Mouse (Mus musculus) lung, embryonic 15.5 days (tissue): Measurements from ENCODE around the gene Bdh2. TPM values are rescaled to one million over a fixed set of nuclear protein-coding genes. Genes with fewer than 3 reads are reported as not detected.

Experiments used
- ATAC-seq: fragments of 200-750 bp; cut with Nextera tagmentation; 2 replicates; pipeline ENCODE4 v1.8.0; 2017; ENCODE audit warnings: moderate number of reproducible peaks, borderline replicate concordance; ENCODE audit not compliant: low FRiP score, low TSS enrichment; ENCODE audit errors: extremely low read depth
- H3K27ac ChIP-seq: fragments of 300-500 bp; sonication (generic); 2 replicates; pipeline ENCODE4 v1.5.1; 2015; ENCODE audit warnings: moderate library complexity, mild to moderate bottlenecking, inconsistent platforms
- H3K27me3 ChIP-seq: fragments of 300-500 bp; sonication (generic); 2 replicates; pipeline ENCODE4 v1.6.1; 2015; ENCODE audit warnings: inconsistent platforms
- H3K36me3 ChIP-seq: fragments of 300-500 bp; sonication (generic); 2 replicates; pipeline ENCODE4 v1.6.1; 2015; ENCODE audit warnings: inconsistent platforms
- H3K4me1 ChIP-seq: fragments of 300-500 bp; sonication (generic); 2 replicates; pipeline ENCODE4 v1.6.1; 2015; ENCODE audit warnings: inconsistent platforms
- H3K4me2 ChIP-seq: fragments of 300-500 bp; sonication (generic); 2 replicates; pipeline ENCODE4 v1.6.1; 2015; ENCODE audit warnings: inconsistent platforms, mild to moderate bottlenecking, moderate library complexity
- H3K4me3 ChIP-seq: fragments of 300-500 bp; sonication (generic); 2 replicates; pipeline ENCODE4 v1.5.1; 2015; ENCODE audit warnings: mild to moderate bottlenecking, inconsistent platforms
- H3K9ac ChIP-seq: fragments of 300-500 bp; sonication (generic); 2 replicates; pipeline ENCODE4 v1.6.1; 2015; ENCODE audit warnings: inconsistent platforms
- H3K9me3 ChIP-seq: fragments of 300-500 bp; sonication (generic); 2 replicates; pipeline ENCODE4 v1.6.1; 2016; ENCODE audit warnings: inconsistent platforms
- WGBS: fragments of 180-500 bp; shearing (Covaris S2); methylation state at CpG from one replicate; pipeline ENCODE4 v1.1.7; 2015; 5-methylcytosine and 5-hydroxymethylcytosine counted together
- polyA plus RNA-seq: library from polyadenylated mRNA; unstranded; fragments of >200 nt; fragmentation: Nextera tagmentation; extraction: Ambion mirVana; gene quantifications from 2 replicates; pipeline ENCODE4 v1.2.1, GENCODE M21; 2015

Bdh2 gene
- polyA plus RNA-seq, 1 experiment from 2014 or later, result 7.6 TPM

GRCm38 (mm10) chr3:135300081-135300480, 19.1 kb downstream of the Bdh2 start:
- Histone ChIP-seq H3K36me3 (no peaks in the 10 kb centered on the region), H3K27me3 (no peaks in the 10 kb centered on the region), H3K27ac (no peak overlapping the region), H3K4me3 (no peak overlapping the region), H3K9ac (no peak overlapping the region), H3K4me1 (no peaks in the 10 kb centered on the region), H3K4me2 (no peak overlapping the region), H3K9me3 (no peaks in the 10 kb centered on the region)
- WGBS, result 55% methylated on average over 6 of the region's 6 CpGs
- ATAC-seq, result no peak

DNA sequence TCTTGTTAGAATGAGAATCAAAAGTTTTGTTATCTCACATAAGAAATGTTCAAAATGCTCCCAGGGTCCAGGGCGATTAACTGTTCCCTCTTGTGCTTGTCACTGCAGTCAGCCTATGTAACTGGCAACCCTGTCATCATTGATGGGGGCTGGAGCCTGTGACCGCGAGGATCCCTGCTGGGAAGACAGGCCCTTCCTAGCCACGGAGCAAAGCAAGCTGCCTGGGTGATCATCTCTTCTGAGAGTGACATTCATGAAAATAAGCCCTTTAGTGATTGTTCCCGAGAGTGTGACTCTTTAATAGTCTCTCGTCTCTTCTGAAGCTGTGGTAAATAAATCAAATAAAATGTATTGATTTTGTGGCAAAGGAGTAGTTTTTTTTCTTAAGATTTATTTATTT, 23.0 kb downstream of the Bdh2 start:
- H3K9me3 ChIP-seq, result no peaks in the 10 kb centered on the region
- 39% methylated on average over 6 of the region's 6 CpGs for WGBS

GRCm38 (mm10) chr3:135304566-135304965, 23.5 kb downstream of the Bdh2 start:
- WGBS, result 19% methylated on average over 9 of the region's 9 CpGs
- H3K4me2 ChIP-seq, result no peak overlapping the region
- no peaks in the 10 kb centered on the region; the same call in 1 of the 2 replicates for H3K27me3 ChIP-seq
- no peaks in the 10 kb centered on the region for H3K36me3 ChIP-seq
- no peak overlapping the region for H3K4me3 ChIP-seq
- H3K9ac ChIP-seq, result no peak overlapping the region
- no peaks in the 10 kb centered on the region for H3K9me3 ChIP-seq
- 0 out of 2 replicates have a peak, but pooled peaks cover 5% of the 10 kb centered on the region for H3K4me1 ChIP-seq
- no peak for ATAC-seq
- H3K27ac ChIP-seq, result no peak overlapping the region

More for the DNA sequence above, 23.0 kb downstream of the Bdh2 start:
- no peak overlapping the region for H3K27ac ChIP-seq
- H3K4me2 ChIP-seq, result no peak overlapping the region
- H3K4me1 ChIP-seq, result 0 out of 2 replicates have a peak, but pooled peaks cover 5% of the 10 kb centered on the region
- no peak overlapping the region for H3K4me3 ChIP-seq
- no peaks in the 10 kb centered on the region; the same call in 1 of the 2 replicates for H3K27me3 ChIP-seq
- H3K36me3 ChIP-seq, result no peaks in the 10 kb centered on the region
- H3K9ac ChIP-seq, result no peak overlapping the region
- ATAC-seq, result no peak

DNA sequence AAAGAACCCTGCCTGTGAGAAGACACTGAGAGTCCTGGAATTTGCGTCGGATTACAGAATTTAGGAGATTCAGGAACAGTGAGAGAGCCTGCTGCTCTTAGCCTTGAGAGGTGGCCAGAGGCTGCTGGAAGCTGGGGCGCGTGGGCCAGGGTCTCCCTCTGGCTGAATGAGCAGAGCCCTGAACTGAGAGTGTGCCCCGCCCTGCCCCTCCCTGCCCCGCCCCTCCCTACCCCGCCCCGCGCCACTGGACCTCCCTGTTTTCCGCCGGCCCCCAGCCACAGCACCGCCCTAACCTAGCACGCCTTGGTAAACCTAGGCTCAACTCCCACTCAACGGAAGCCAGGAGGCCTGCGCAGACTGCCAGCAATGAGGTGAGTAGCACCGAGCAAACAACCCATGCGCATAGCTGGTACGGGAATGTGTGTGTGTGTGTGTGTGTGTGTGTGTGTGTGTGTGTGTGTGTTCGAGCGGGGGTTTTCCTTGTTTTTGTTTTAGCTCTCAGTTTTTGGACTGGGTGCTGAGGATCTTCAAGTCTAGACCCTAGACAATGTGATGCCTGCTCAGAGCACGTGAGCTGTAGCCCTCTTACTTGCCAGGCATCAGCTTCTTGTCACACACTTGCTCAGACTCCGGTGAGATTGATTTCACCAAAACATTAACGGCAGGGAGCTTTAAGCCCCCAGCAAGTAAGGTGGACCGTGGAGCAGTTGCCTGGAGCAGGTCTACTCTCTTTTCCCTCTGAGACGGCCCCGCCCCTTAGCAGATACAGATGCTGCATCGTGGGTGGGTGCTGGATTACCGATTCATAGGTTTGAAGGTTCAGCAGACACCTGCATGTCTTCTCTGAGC, 26.6 kb downstream of the Bdh2 start, which contains the start of gene Slc9b2:
TSS of gene Slc9b2 (plus strand) at position 290 of the 849 bp plus-strand sequence.
- peak within 1 kb of the TSS; percentile 41 for H3K4me3 ChIP-seq
- peak within 1 kb of the TSS; percentile 31; the same call in 1 of the 2 replicates for H3K9ac ChIP-seq
- H3K9me3 ChIP-seq, result no peaks in the 10 kb centered on the region
- no peaks in the 10 kb centered on the region for H3K36me3 ChIP-seq
- H3K4me1 ChIP-seq, result 0 out of 2 replicates have a peak, but pooled peaks cover 5% of the 10 kb centered on the region
- 6% methylated on average over 27 of the region's 28 CpGs for WGBS
- no peak within 1 kb of the TSS for H3K27ac ChIP-seq
- H3K4me2 ChIP-seq, result peak within 1 kb of the TSS; percentile 83
- ATAC-seq, result peak; percentile 95
- no peaks in the 10 kb centered on the region; the same call in 1 of the 2 replicates for H3K27me3 ChIP-seq

- Histone ChIP-seq H3K27me3 (no peaks in the 10 kb centered on the region), H3K27ac (no peak overlapping the region), H3K9me3 (no peaks in the 10 kb centered on the region), H3K4me2 (no peak overlapping the region), H3K9ac (no peak overlapping the region), H3K36me3 (no peaks in the 10 kb centered on the region), H3K4me1 (no peaks in the 10 kb centered on the region), H3K4me3 (no peak overlapping the region)
- ATAC-seq, result no peak
- 36% methylated on average over 2 of the region's 2 CpGs for WGBS
These were observed 32.0 kb downstream of the Bdh2 start for GRCm38 (mm10) chr3:135312916-135313491.

DNA sequence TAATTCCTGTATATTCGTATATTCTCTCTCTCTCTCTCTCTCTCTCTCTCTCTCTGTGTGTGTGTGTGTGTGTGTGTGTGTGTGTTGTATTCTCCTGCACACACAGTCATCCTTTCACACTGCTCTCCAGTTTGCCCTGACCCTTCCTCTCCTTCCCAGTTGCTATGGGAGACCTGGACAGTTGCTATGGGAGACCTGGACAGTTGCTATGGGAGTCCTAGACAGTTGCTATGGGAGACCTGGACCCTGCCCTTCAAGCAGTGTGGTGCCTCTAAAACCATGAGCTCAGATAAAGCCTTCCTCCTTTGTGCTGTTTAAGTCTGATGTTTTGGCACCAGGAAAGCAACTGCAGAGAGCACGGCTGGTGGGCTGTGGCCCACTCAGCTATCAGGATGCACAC, 32.7 kb downstream of the Bdh2 start:
- no peaks in the 10 kb centered on the region for H3K27me3 ChIP-seq
- no peak overlapping the region for H3K27ac ChIP-seq
- 79% methylated on average over 2 of the region's 2 CpGs for WGBS
- no peaks in the 10 kb centered on the region for H3K9me3 ChIP-seq
- H3K4me2 ChIP-seq, result no peak overlapping the region
- no peaks in the 10 kb centered on the region for H3K36me3 ChIP-seq
- ATAC-seq, result no peak
- H3K4me3 ChIP-seq, result no peak overlapping the region
- H3K4me1 ChIP-seq, result no peaks in the 10 kb centered on the region
- no peak overlapping the region for H3K9ac ChIP-seq

DNA sequence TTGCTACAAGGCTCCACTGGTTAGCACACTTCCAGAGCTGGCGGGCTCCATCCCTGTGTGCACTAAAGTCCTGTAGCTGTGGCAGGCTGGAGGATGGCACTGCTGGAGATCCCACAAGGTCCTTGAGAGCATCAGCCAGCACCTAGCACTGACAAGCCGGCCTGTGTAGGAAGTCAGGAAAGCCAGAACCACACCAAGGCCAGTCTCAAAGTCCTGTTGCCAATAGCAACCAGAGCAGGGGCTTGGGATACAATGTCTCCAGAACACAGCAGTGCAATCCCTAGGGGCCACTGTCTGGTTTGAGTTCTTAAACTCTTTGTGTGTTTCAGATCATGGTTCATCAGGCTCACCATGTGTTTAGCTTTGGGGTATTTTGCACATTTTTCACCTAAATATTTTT, 33.8 kb downstream of the Bdh2 start:
- Histone ChIP-seq H3K4me1 (no peaks in the 10 kb centered on the region), H3K27me3 (no peaks in the 10 kb centered on the region), H3K4me3 (no peak overlapping the region), H3K4me2 (no peak overlapping the region), H3K27ac (no peak overlapping the region), H3K9me3 (no peaks in the 10 kb centered on the region), H3K9ac (no peak overlapping the region), H3K36me3 (no peaks in the 10 kb centered on the region)
- no peak for ATAC-seq
- WGBS, result 64% methylated on average over 2 of the region's 2 CpGs

DNA sequence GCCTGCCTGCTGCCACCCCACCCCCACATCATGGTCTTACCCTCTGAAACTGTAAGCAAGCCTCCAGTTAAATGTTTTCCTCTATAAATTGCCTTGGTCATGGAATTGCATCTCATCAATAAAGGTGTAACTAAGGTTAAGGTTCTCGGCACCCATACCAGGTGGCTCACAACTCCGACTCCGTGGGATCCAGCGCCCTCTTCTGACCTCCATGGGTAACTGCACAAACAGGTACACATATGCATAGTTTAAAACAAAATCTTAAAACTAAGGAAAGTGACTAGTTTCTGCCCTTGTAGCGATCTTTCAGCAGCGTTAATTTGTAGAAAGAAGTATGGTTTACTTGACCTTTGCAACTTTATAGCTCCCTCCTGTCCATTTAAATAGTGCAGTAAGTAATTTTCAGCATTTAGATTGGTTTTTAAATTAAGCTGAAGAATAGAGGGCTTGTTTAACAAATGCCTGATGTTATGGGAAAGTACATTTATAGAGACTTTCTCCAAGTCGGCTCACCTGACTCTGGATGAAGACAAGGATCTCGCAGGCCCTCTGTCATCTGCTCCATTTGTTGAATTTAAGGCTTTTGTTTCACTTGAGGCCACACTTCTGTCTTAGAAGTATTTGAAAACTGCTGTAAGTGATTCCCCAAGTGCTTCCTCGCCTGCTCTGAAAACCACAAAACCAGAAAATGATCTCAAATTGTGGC, 34.9 kb downstream of the Bdh2 start:
- Histone ChIP-seq H3K4me3 (no peak overlapping the region), H3K36me3 (no peaks in the 10 kb centered on the region), H3K27me3 (no peaks in the 10 kb centered on the region), H3K4me2 (no peak overlapping the region), H3K9ac (no peak overlapping the region), H3K27ac (no peak overlapping the region), H3K4me1 (no peaks in the 10 kb centered on the region), H3K9me3 (no peaks in the 10 kb centered on the region)
- 81% methylated on average over 9 of the region's 9 CpGs for WGBS
- ATAC-seq, result no peak

DNA sequence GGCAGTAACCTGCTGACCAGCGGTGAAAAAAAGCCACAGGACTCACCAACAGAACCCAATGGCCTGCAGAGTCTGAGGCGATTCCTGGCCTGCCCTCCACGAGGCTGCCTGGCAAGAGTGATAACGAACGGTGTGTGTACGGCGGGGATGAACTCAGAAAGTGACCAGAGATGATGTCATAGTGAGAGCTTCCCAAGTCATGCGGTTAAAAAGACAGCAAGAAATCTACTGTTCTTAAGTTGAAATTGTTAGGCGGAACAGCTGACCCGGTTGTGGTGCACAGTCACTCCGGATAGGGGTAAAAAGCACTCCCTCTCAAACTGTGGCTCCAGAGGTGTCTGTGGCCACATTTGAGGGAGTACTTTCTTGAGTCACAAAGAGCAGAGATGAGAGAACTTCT, 37.3 kb downstream of the Bdh2 start:
- no peak for ATAC-seq
- 70% methylated on average over 11 of the region's 11 CpGs for WGBS

DNA sequence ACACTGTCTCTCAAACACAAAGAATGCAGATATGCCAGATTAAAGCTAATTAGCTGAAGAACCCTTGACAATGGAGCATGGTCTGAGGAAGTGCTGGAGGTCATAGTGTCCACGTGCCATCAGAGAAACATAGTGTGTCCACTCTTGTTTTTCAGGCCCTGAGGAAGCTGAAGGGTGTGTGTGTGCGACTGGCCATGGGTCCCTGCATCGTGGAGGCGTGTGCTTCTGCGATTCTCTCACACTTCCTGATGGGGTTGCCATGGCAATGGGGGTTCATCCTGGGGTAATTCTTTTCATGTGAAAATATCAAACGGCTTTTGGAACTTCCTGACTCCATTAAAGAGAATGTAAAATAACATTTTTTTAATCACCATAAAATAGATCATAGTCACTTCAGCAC, 43.3 kb downstream of the Bdh2 start:
- Histone ChIP-seq H3K9ac (no peak overlapping the region), H3K27me3 (no peaks in the 10 kb centered on the region), H3K4me2 (no peak overlapping the region), H3K36me3 (no peaks in the 10 kb centered on the region), H3K4me3 (no peak overlapping the region), H3K9me3 (no peaks in the 10 kb centered on the region), H3K4me1 (no peaks in the 10 kb centered on the region), H3K27ac (no peak overlapping the region)
- no peak for ATAC-seq
- WGBS, result 37% methylated on average over 6 of the region's 6 CpGs

More for the DNA sequence above, 37.3 kb downstream of the Bdh2 start:
- no peak overlapping the region for H3K4me2 ChIP-seq
- no peak overlapping the region for H3K4me3 ChIP-seq
- no peak overlapping the region for H3K9ac ChIP-seq
- H3K9me3 ChIP-seq, result no peaks in the 10 kb centered on the region
- H3K27me3 ChIP-seq, result no peaks in the 10 kb centered on the region
- H3K4me1 ChIP-seq, result no peaks in the 10 kb centered on the region
- no peak overlapping the region for H3K27ac ChIP-seq
- H3K36me3 ChIP-seq, result no peaks in the 10 kb centered on the region

GRCm38 (mm10) chr3:135327176-135327575, 46.2 kb downstream of the Bdh2 start:
- Histone ChIP-seq H3K36me3 (no peaks in the 10 kb centered on the region), H3K27me3 (no peaks in the 10 kb centered on the region), H3K4me2 (no peak overlapping the region), H3K9ac (no peak overlapping the region), H3K27ac (no peak overlapping the region), H3K9me3 (no peaks in the 10 kb centered on the region), H3K4me1 (no peaks in the 10 kb centered on the region), H3K4me3 (no peak overlapping the region)
- no peak for ATAC-seq
- 67% methylated on average over 6 of the region's 6 CpGs for WGBS

DNA sequence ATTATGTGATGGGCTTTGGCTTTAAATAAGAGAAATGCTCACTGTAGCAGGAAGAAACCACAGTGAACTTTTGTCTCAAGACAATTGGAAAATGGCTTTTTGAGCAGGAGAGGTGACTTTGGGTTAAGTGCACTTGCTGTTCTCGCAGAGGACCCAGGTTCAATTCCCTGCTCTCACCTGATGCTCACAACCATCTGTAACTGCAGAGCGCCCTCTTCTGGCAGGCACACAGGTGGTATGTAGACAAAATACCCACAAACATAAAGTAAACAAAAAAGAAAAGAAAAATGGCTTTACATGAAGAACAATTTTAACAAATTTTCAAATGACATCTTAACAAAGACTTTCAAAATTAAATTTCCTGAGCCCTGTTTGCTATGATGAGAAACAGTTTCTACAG, 46.6 kb downstream of the Bdh2 start:
- Histone ChIP-seq H3K4me3 (no peak overlapping the region), H3K27ac (no peak overlapping the region), H3K9me3 (no peaks in the 10 kb centered on the region), H3K36me3 (no peaks in the 10 kb centered on the region), H3K4me2 (no peak overlapping the region), H3K27me3 (no peaks in the 10 kb centered on the region), H3K9ac (no peak overlapping the region), H3K4me1 (no peaks in the 10 kb centered on the region)
- no peak for ATAC-seq
- 56% methylated on average over 2 of the region's 2 CpGs for WGBS
